Mouse (Mus musculus) ES-CJ7 (cell line): Measurements from ENCODE around the gene Rbm25.

Source experiments
- DNase-seq: peaks from one replicate; pipeline ENCODE4 v3.0.0; 2011; ENCODE audit warnings: low read depth, low spot score

Rbm25 gene

DNA sequence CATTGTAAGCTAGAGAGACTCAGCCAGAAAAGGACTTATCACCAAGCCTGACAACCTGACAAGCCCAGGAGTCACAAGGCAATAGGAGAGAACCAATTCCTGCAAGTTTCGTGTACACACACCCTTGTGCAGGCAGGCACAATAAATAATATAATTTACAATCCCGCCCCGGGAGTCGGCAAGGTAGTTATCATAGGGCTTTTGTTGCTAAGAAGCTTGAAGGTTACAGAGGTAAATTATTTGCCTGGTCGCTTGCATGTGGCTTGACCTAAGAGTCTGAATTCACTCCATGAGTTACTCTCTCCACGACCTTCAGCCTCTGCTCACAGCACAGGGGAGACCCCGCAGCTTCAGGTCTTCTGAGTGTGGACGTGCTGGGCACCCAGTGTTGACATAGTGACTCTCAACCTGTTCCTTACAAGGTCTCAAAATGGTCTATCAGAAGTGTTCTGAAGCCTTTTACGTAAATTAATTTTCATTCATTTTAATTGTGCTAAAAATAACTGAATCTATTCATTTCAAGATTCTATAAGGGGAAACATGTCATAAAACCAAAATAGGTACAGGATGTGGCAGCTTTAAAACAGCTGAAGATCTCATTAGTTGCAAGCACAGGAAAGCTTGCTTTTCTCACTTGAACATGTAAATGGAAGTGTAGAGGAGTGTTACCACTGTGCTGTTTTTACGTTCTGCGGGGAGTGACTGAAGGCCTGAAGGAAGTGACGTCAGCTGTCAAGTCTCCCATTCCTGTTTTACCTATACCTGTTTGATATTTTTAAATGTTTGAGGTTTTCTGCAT is 95.7 kb downstream of the Rbm25 start:
- no peak for DNase-seq

DNA sequence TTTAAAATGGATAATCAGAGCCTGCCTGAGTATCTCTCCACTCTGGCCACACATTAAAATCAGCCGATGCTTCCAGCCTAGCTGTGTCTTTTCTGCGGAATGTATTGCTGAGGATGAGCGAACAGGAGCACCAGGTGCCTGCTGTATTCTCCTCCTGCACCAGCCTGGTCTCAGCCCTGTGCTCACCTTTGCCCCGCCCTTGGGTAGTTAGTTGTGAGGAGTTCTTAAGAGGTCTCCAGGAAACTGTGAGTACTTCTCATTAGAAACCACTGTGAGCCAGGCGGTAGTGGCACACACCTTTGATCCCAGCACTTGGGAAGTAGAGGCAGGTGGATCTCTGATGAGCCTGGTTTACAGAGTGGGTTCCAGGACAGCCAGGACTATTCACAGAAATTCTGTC is 101.2 kb downstream of the Rbm25 start:
- no peak for DNase-seq
